Mouse (Mus musculus) embryonic stem cell, embryonic (primary cell): ENCODE measurements around the gene Fmo1.
"Not testable (repeated sequence)": the region's sequence is repeated elsewhere in the genome, so short reads cannot be mapped to it uniquely, and the experiment has no call there.

Source experiments
- CTCF ChIA-PET, 4 experiments: fragments of 300-600 bp in 2 of 4; fragments of 350-600 bp in 2 of 4; sonication (Branson Sonifier 250); formaldehyde crosslinking; loops; one replicate each; lab custom pipeline; 2022; ENCODE audit warnings: inconsistent platforms in 2 of 4; lab: Charles Lee
- POLR2A ChIA-PET, 4 experiments: fragments of 300-600 bp in 2 of 4; fragments of 350-600 bp in 2 of 4; sonication (Branson Sonifier 250); formaldehyde crosslinking; loops; one replicate each; lab custom pipeline; 2022; ENCODE audit warnings: antibody characterized with exemption in 4 of 4, inconsistent platforms in 1 of 4; lab: Charles Lee

Fmo1 gene

GRCm38 (mm10) chr1:162814932-162815331, 51.5 kb downstream of the Fmo1 start:
- ChIA-PET POLR2A (interaction anchor here in 1 of 4 experiments (0.7 kb wide), 1 partner anchor 46 kb away, joined by 3 read pairs; no protein-coding TSS in a partner anchor), CTCF (interaction anchor here in 1 of 4 experiments (1.4 kb wide), 1 partner anchor 10 kb away, joined by 3 read pairs; no protein-coding TSS in a partner anchor)

- ChIA-PET CTCF (interaction anchor here in 1 of 4 experiments (0.7 kb wide), 1 partner anchor 34 kb away, joined by 3 read pairs; no protein-coding TSS in a partner anchor), POLR2A (interaction anchor here in 1 of 4 experiments (0.5 kb wide), 1 partner anchor 149 kb away, joined by 3 read pairs; no protein-coding TSS in a partner anchor)
These were observed 52.6 kb downstream of the Fmo1 start, which contains the start of gene Fmo4 for GRCm38 (mm10) chr1:162813836-162814156. TSS of gene Fmo4 (minus strand) at chr1:162813972.

GRCm38 (mm10) chr1:162813143-162813835, 53.1 kb downstream of the Fmo1 start:
- ChIA-PET CTCF (interaction anchor here in 1 of 4 experiments (0.7 kb wide), 1 partner anchor 35 kb away, joined by 3 read pairs; no protein-coding TSS in a partner anchor), POLR2A (interaction anchor here in 1 of 4 experiments (0.5 kb wide), 1 partner anchor 148 kb away, joined by 3 read pairs; no protein-coding TSS in a partner anchor)

GRCm38 (mm10) chr1:162808541-162808940, 57.9 kb downstream of the Fmo1 start:
- ChIA-PET CTCF (interaction anchor here in 1 of 4 experiments (1.4 kb wide), 1 partner anchor 262 kb away, joined by 3 read pairs; no protein-coding TSS in a partner anchor), POLR2A (no interaction called here)

- POLR2A ChIA-PET, result no interaction called here
- CTCF ChIA-PET, result interaction anchor here in 2 of 4 experiments (0.7 to 1.4 kb wide), 2 partner anchors 263 to 373 kb away, joined by 3 read pairs; no protein-coding TSS in a partner anchor
These were observed 59.0 kb downstream of the Fmo1 start for GRCm38 (mm10) chr1:162807441-162807840.

- ChIA-PET POLR2A (interaction anchor here in 1 of 4 experiments (1.0 kb wide), 1 partner anchor 65 kb away, joined by 3 read pairs; the partner anchor contains the start of gene Prrc2c), CTCF (interaction anchor here (0.5 to 1.5 kb wide), 5 partner anchors 8 to 416 kb away, joined by 3 to 4 read pairs (median 4); no protein-coding TSS in a partner anchor)
These were observed 61.4 kb downstream of the Fmo1 start for GRCm38 (mm10) chr1:162805011-162805410.

- POLR2A ChIA-PET, result interaction anchor here in 1 of 4 experiments (1.1 kb wide), 1 partner anchor 58 kb away, joined by 3 read pairs; no protein-coding TSS in a partner anchor
- CTCF ChIA-PET, result interaction anchor here in 1 of 4 experiments (1.4 kb wide), 1 partner anchor 9 kb away, joined by 3 read pairs; no protein-coding TSS in a partner anchor
These were observed 70.0 kb downstream of the Fmo1 start for GRCm38 (mm10) chr1:162796441-162796840.

GRCm38 (mm10) chr1:162792306-162793044, 73.9 kb downstream of the Fmo1 start:
- ChIA-PET POLR2A (no interaction called here), CTCF (no interaction called here)

- ChIA-PET CTCF (interaction anchor here in 1 of 4 experiments (0.7 kb wide), 1 partner anchor 426 kb away, joined by 3 read pairs; no protein-coding TSS in a partner anchor), POLR2A (no interaction called here)
These were observed 81.2 kb downstream of the Fmo1 start for GRCm38 (mm10) chr1:162785222-162785621.

- POLR2A ChIA-PET, result no interaction called here
- CTCF ChIA-PET, result no interaction called here
These were observed 82.7 kb downstream of the Fmo1 start for GRCm38 (mm10) chr1:162783669-162784248.

GRCm38 (mm10) chr1:162781035-162781434, 85.4 kb downstream of the Fmo1 start:
- CTCF ChIA-PET, POLR2A ChIA-PET: not testable (repeated sequence)
